Mouse (Mus musculus) hindbrain, embryonic 16.5 days (tissue): ENCODE measurements around the gene Sstr2. TPM values are rescaled to one million over a fixed set of nuclear protein-coding genes. Genes with fewer than 3 reads are reported as not detected.

Experiments
- ATAC-seq: fragments of 200-750 bp; cut with Nextera tagmentation; 2 replicates; pipeline ENCODE4 v1.8.0; 2017; ENCODE audit warnings: moderate TSS enrichment, moderate library complexity
- H3K27ac ChIP-seq: fragments of 300-500 bp; sonication (generic); 2 replicates; pipeline ENCODE4 v1.5.1; 2014; ENCODE audit warnings: low read depth, mild to moderate bottlenecking, control low read depth, low read length, moderate library complexity
- H3K27me3 ChIP-seq: fragments of 300-500 bp; sonication (generic); replicated peaks from 2 replicates; pipeline ENCODE4 v1.6.1; 2014; ENCODE audit warnings: low read length; ENCODE audit not compliant: control insufficient read depth, insufficient read depth
- H3K36me3 ChIP-seq: fragments of 300-500 bp; sonication (generic); 2 replicates; pipeline ENCODE4 v1.6.1; 2014; ENCODE audit warnings: mild to moderate bottlenecking, low read length, moderate library complexity, mixed read lengths; ENCODE audit not compliant: control insufficient read depth, insufficient read depth
- H3K4me1 ChIP-seq: fragments of 300-500 bp; sonication (generic); 2 replicates; pipeline ENCODE4 v1.6.1; 2014; ENCODE audit warnings: low read depth, low read length; ENCODE audit not compliant: control insufficient read depth, insufficient read depth
- H3K4me2 ChIP-seq: fragments of 300-500 bp; sonication (generic); 2 replicates; pipeline ENCODE4 v1.6.1; 2014; ENCODE audit warnings: mild to moderate bottlenecking, low read length, control low read depth, moderate library complexity
- H3K4me3 ChIP-seq: fragments of 300-500 bp; sonication (generic); 2 replicates; pipeline ENCODE4 v1.5.1; 2014; ENCODE audit warnings: mild to moderate bottlenecking, low read length, control low read depth, moderate library complexity
- H3K9ac ChIP-seq: fragments of 300-500 bp; sonication (generic); 2 replicates; pipeline ENCODE4 v1.6.1; 2014; ENCODE audit warnings: low read depth, mild to moderate bottlenecking, control low read depth, low read length, moderate library complexity
- H3K9me3 ChIP-seq: fragments of 300-500 bp; sonication (generic); 2 replicates; pipeline ENCODE4 v1.6.1; 2014; ENCODE audit warnings: mild to moderate bottlenecking, low read length, moderate library complexity; ENCODE audit not compliant: control insufficient read depth
- WGBS: fragments of 180-500 bp; shearing (Covaris S2); extraction: QIAGEN DNeasy Blood & Tissue Kit; methylation state at CpG from one replicate; pipeline ENCODE4 v1.1.7; 2014; 5-methylcytosine and 5-hydroxymethylcytosine counted together
- polyA plus RNA-seq: library from polyadenylated mRNA; unstranded; fragments of >200 nt; fragmentation: Nextera tagmentation; extraction: Ambion mirVana; gene quantifications from 2 replicates; pipeline ENCODE4 v1.2.1, GENCODE M21; 2015

Sstr2 gene
- polyA plus RNA-seq, 1 experiment from 2014 or later, result 32.5 TPM

DNA sequence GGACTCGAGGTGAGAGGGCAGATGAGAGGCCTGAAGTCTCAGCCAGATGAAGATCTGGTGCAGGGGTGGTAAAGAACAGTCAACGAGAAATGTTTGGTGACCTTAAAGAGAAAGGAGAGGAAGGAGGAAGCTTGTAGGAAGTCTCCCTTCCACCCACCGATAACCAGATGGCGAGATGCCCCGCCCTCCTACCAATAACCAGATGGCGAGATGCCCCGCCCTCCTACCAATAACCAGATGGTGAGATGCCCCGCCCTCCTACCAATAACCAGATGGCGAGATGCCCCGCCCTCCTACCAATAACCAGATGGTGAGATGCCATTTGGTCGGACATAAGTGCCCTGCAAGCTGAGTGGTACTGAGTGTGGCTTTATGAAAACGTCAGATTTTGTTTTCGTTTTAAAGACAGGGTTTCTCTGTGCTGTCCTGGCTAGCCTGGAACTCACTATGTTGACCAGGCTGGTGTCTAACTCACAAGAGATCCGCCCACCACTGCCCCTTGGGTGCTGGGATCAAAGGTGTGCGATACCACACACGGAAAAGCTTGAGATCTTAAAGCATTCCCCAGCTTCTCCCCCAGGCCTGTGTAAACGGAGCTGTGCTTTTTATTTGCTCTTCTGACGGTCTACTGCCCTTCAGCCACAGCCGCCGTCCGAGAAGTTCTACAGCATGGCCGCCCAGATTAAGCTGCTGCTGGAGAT lies 32.2 kb downstream of the Sstr2 start:
- H3K36me3 ChIP-seq, result peaks cover 39% of the 10 kb centered on the region
- no peaks in the 10 kb centered on the region for H3K27me3 ChIP-seq
- H3K4me3 ChIP-seq, result no peak overlapping the region
- H3K27ac ChIP-seq, result peak overlapping the region; percentile 46; the same call in 1 of the 2 replicates
- 62% methylated on average over 22 of the region's 22 CpGs for WGBS
- H3K4me2 ChIP-seq, result no peak overlapping the region
- no peak overlapping the region for H3K9ac ChIP-seq
- peaks cover 17% of the 10 kb centered on the region for H3K4me1 ChIP-seq
- no peak for ATAC-seq
- H3K9me3 ChIP-seq, result no peaks in the 10 kb centered on the region

DNA sequence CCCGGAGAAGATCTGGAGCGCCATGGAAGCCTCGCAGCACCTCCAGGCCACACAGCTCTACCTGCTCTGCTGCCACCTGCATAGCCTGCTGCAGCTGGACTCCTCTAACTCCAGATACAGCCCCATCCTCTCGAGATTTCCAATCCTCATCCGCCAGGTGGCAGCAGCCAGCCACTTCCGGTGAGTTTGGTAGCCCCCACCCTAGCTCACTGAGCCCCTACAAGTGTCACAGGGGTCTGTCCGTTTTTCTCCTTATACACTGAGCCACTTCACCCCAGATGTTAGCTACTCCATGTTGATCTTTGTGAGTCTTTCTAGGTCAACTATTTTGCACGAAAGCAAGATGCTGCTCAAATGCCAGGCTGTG lies 32.7 kb downstream of the Sstr2 start:
- Histone ChIP-seq H3K4me1 (peaks cover 19% of the 10 kb centered on the region), H3K4me3 (no peak overlapping the region), H3K36me3 (peaks cover 44% of the 10 kb centered on the region), H3K27ac (peak overlapping the region; percentile 46; the same call in 1 of the 2 replicates), H3K9me3 (no peaks in the 10 kb centered on the region), H3K4me2 (no peak overlapping the region), H3K27me3 (no peaks in the 10 kb centered on the region), H3K9ac (no peak overlapping the region)
- ATAC-seq, result no peak
- 49% methylated on average over 8 of the region's 8 CpGs for WGBS

DNA sequence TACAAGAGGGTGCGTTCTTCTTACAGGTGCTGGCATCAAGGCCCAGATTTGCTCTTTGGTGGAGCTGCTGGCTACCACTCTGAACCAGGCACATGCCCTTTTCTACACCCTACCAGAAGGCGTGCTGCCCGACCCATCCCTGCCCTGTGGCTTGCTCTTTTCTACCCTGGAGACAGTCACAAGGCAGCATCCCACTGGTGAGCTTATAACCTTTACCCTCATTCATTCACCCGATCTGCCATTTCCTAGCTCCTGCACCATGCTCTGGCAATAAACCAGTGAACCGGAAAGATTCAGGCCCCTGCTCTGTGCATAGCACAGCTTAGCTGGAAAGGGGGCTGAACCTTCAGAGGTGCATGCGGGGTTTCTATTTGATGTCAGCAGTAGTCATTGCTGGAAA lies 33.4 kb downstream of the Sstr2 start:
- no peaks in the 10 kb centered on the region for H3K9me3 ChIP-seq
- no peak overlapping the region for H3K4me2 ChIP-seq
- peaks cover 23% of the 10 kb centered on the region for H3K4me1 ChIP-seq
- no peaks in the 10 kb centered on the region for H3K27me3 ChIP-seq
- peaks cover 47% of the 10 kb centered on the region for H3K36me3 ChIP-seq
- no peak overlapping the region for H3K27ac ChIP-seq
- H3K9ac ChIP-seq, result no peak overlapping the region
- WGBS, result 80% methylated on average over 6 of the region's 6 CpGs
- no peak overlapping the region for H3K4me3 ChIP-seq
- ATAC-seq, result no peak

DNA sequence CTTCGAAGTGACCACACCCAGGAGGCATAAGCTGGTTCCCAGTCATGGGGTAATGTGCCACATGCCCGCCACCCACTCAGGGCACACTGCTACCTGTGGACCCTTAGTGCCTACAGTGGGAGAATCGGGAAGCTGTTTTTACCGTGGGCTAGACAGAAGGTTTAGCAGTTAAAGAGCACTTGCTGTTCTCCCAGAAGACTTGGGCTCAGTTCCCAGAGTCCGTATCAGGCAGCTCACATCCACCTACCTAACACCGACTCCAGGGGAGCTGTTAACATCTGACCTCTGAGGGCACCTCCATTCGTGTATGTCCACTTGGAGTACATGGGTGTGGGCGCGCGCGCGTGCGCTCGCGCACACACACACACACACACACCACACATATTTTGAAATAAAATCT lies 35.0 kb downstream of the Sstr2 start:
- Histone ChIP-seq H3K9me3 (no peaks in the 10 kb centered on the region), H3K4me1 (peaks cover 17% of the 10 kb centered on the region), H3K4me3 (no peak overlapping the region), H3K36me3 (peaks cover 58% of the 10 kb centered on the region), H3K27ac (no peak overlapping the region), H3K27me3 (no peaks in the 10 kb centered on the region), H3K9ac (no peak overlapping the region), H3K4me2 (no peak overlapping the region)
- no peak for ATAC-seq
- WGBS, result 87% methylated on average over 15 of the region's 15 CpGs

DNA sequence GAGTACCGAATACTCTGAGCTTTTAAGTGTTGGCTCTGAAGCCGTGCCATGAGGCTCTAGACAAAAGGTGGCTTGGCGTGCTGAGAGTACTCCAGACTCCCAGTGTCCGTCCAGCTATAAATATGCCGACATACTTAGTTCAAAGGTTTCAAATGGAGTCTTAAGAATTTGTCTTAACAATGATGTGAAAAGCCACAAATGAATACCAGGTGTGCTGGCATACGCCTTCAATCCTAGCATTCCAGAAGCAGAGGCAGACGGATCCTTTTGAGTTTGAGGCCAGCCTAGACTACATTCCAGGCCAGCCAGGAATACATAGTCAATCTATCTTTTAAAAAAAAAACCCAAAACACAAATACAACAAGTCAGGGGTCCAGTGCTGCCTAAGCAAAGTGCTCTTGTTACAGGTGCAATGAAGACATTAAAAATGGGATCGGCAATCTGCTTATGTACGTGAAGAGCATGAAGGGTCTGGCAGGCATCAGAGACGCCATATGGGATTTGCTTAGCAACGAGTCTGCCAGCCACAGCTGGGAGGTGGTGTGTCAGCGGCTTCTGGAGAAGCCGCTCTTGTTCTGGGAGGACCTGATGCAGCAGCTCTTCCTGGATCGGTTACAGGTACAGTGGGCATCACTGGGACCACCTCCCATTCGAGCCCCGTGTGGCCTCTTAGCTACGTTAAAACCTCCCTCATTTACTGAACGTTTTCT lies 35.6 kb downstream of the Sstr2 start:
- H3K4me2 ChIP-seq, result no peak overlapping the region
- no peak overlapping the region for H3K9ac ChIP-seq
- no peak for ATAC-seq
- H3K27me3 ChIP-seq, result no peaks in the 10 kb centered on the region
- no peak overlapping the region for H3K27ac ChIP-seq
- H3K4me1 ChIP-seq, result peaks cover 17% of the 10 kb centered on the region
- WGBS, result 71% methylated on average over 18 of the region's 18 CpGs
- no peak overlapping the region for H3K4me3 ChIP-seq
- H3K36me3 ChIP-seq, result peaks cover 65% of the 10 kb centered on the region
- no peaks in the 10 kb centered on the region for H3K9me3 ChIP-seq

DNA sequence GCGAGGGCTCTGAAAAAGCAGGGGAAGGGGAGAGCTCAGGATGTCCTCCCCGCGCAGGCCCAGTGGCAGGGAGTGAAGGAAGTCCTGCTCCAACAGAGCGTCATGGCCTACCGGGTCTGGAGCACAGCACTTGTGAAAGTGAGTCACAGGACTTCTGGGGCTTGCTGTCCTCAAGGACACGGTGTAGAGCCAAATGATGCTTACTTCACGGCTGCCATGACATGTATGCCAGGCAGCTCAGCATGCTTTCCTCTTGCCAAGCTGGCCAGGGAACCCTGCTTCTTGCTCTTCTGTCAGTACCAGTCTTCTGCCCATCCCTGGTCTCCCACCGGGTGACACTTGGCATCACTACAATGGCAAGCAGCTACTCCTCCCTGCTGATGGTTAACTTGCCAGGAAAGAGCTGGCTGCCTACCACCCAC lies 37.4 kb downstream of the Sstr2 start:
- Histone ChIP-seq H3K4me2 (no peak overlapping the region), H3K4me3 (no peak overlapping the region), H3K4me1 (peaks cover 8% of the 10 kb centered on the region), H3K27me3 (no peaks in the 10 kb centered on the region), H3K9me3 (no peaks in the 10 kb centered on the region), H3K27ac (peak overlapping the region; percentile 68; the same call in 1 of the 2 replicates), H3K9ac (no peak overlapping the region), H3K36me3 (peaks cover 78% of the 10 kb centered on the region)
- peak; percentile 76 for ATAC-seq
- WGBS, result 76% methylated on average over 8 of the region's 8 CpGs

DNA sequence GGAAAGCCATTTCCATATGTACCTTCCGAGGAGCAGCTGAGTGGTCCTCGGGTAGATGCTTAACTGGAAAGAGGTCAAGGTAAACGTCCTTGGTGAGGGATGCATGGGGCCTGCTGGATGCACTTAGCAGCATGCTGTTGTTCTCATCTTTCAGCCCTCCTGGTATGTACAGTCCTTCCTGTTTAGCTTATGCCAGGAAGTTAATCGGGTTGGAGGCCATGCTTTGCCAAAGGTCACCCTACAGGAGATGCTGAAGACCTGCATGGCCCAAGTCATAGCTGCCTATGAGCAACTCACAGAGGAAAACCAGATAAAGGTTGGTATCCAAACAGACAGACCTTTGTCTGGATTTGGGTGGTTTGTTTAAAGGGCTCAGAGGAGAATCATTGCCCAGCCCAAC lies 38.1 kb downstream of the Sstr2 start:
- Histone ChIP-seq H3K9me3 (no peaks in the 10 kb centered on the region), H3K36me3 (peaks cover 80% of the 10 kb centered on the region), H3K4me2 (no peak overlapping the region), H3K27me3 (no peaks in the 10 kb centered on the region), H3K4me3 (no peak overlapping the region), H3K27ac (peak overlapping the region; percentile 33; the same call in 1 of the 2 replicates), H3K4me1 (peaks cover 8% of the 10 kb centered on the region; the same call in 1 of the 2 replicates), H3K9ac (no peak overlapping the region)
- WGBS, result 70% methylated on average over 4 of the region's 4 CpGs
- no peak for ATAC-seq

DNA sequence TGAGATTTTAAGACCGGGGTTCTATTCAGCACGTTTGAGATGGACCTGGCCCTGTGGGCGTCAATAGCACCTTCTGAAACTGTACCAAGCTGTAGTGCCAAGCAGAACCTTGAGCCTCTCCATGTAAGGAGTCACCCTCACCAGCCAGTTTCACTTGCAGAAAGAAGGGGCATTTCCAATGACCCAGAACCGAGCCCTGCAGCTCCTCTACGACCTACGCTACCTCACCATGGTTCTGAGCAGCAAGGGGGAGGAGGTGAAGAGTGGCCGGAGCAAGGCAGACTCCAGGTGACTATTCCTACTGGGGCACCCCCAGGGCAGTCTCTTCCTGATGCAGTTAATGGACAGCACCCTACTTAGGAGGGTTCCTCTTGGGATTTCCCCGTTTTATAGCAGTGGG lies 39.2 kb downstream of the Sstr2 start:
- Histone ChIP-seq H3K4me1 (peaks cover 8% of the 10 kb centered on the region; the same call in 1 of the 2 replicates), H3K9me3 (no peaks in the 10 kb centered on the region), H3K9ac (no peak overlapping the region), H3K4me2 (no peak overlapping the region), H3K36me3 (peaks cover 71% of the 10 kb centered on the region), H3K27ac (no peak overlapping the region), H3K27me3 (no peaks in the 10 kb centered on the region), H3K4me3 (no peak overlapping the region)
- ATAC-seq, result no peak
- 92% methylated on average over 8 of the region's 8 CpGs for WGBS

DNA sequence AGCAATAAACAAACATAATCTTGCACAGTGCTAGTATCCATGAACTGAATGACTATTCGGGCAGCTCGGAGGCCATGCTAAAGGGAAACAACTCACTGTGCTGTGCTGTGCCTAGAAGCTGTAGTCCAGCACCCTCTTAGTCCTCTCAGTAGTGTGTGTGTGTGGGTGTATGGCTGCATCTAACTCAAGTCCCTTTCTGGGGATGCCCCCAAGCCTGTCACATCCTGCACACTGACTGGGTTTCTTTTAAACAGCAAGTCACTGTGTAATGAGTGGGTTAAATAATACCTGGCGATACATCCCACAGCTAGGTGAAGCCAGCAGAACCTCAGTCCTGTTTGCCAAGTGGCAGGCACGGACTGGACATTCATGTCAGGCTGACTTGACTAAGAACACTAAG lies 39.6 kb downstream of the Sstr2 start:
- no peaks in the 10 kb centered on the region for H3K27me3 ChIP-seq
- H3K4me3 ChIP-seq, result no peak overlapping the region
- H3K4me2 ChIP-seq, result no peak overlapping the region
- WGBS, result 89% methylated on average over 4 of the region's 4 CpGs
- no peak overlapping the region for H3K27ac ChIP-seq
- H3K9me3 ChIP-seq, result no peaks in the 10 kb centered on the region
- no peak overlapping the region for H3K9ac ChIP-seq
- H3K36me3 ChIP-seq, result peaks cover 69% of the 10 kb centered on the region
- peaks cover 8% of the 10 kb centered on the region; the same call in 1 of the 2 replicates for H3K4me1 ChIP-seq
- ATAC-seq, result no peak
